Mouse (Mus musculus) lung, postnatal 0 days (tissue): ENCODE results near the gene H2-DMa.
A peak's percentile ranks its signal among the peaks of the same experiment; 100 is the strongest.

ENCODE experiments used
- CTCF ChIP-seq: IDR thresholded peaks from 2 replicates; pipeline ENCODE4 v1.5.1; 2016; ENCODE audit warnings: antibody characterized with exemption, mild to moderate bottlenecking
- EP300 ChIP-seq: IDR thresholded peaks from 2 replicates; pipeline ENCODE4 v1.6.1; 2016; ENCODE audit warnings: antibody characterized with exemption, mild to moderate bottlenecking, control low read depth

DNA sequence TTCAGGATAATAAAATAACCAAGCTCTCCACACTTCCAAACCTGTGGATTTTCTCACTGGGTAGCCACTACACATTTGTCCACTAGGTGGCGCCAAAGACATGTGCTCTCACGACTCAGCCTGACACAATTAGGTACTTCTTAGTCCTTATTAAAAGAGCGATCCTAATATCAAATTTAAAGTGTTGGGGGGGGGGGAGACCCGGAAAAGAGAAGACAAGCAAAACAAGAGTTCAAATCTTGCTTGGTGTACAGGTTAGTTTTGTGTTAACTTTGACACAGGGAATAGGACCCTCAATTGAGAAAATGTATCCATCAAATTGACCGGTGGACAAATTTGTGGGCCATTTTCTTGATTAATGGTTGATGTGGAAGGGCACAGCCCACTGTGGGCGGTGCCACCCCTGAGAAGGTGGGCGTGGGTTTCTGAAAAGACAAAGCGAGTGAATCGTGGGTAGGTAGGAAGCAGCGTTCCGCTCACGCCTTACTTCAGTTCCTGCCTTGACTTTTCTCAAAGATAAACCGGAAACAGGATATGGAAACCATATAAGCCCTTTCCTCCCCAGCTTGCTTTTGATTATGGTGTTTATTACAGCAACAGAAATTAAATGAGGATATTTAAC is 51.6 kb downstream of the H2-DMa start:
- peak; percentile 93 for TF ChIP-seq CTCF
- no peak for TF ChIP-seq EP300
